Mouse (Mus musculus): Measurements from ENCODE around the gene Uvrag.
A peak's percentile ranks its signal among the peaks of the same experiment; 100 is the strongest.

Gene Uvrag

DNA sequence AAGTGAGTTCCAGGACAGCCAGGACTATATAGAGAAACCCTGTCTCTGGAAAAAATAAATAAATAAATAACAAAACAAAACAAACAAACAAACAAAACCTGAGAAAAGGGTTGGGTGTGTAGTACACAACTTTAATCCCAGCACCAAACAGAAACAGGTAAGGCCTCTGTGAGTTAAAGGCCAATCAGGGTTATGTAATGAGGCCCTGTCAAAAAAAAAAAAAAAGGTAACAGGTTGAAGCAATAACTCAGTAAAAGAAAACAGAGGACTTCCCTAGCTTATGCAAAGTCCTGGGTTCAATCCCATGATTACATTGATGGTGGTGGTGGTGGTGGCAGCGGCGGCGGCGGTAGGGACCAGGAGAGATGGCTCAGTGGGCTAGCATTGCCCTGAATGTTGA lies 3.4 kb downstream of the Uvrag start:
- DNase-seq: no peak

GRCm38 (mm10) chr7:99136789-99137188 lies 4.2 kb downstream of the Uvrag start:
- no peak for DNase-seq

DNA sequence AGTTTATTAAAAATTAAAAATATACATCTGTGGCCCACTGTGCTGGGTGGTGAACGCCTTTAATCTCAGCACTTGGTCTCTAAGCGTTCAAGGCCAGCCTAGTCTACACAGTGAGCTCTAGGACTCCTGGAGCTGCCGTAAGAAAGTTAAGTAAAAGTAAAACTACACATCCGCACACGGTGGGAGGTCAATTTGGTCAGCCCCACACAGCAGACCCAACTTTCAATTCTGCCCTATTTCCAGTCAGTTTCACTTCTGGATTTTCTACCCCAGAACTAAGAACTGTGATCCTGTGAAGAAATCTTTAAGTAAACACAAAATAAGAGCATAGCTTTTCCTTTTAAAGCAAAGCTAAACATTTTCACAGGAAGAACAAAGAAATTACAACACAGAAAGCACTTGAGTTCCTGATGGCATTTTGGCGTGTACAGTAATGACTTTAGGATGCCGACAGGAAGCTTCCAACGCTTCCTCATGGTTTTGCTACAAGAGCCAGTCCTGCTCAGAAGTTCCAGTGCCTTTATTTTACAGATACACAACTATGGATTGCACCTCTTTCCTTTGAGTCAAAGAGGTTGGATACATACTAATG lies 7.0 kb downstream of the Uvrag start:
- peak; percentile 50 for DNase-seq

DNA sequence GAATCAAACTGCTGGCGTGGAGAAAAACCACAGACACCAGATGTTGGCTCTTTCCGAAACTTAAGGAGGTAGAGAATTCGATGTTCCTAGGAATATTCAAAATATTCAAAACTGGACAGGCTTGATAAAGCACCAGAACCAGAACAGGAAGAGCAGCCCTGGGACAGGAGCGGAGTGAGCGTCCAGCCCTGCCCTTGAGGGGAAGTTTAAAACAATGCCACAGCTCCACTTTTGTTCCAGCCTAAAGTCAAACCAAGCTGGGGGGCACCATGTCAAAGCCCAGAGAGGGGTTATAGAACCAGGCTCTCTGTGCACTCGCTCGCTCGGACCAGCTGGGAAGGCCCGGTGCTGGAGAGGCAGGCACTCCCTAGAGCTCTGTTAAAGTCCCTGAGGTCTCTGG lies 8.3 kb downstream of the Uvrag start:
- DNase-seq: peak; percentile 42

GRCm38 (mm10) chr7:99131819-99132353 lies 9.1 kb downstream of the Uvrag start:
- peak; percentile 65 for DNase-seq

DNA sequence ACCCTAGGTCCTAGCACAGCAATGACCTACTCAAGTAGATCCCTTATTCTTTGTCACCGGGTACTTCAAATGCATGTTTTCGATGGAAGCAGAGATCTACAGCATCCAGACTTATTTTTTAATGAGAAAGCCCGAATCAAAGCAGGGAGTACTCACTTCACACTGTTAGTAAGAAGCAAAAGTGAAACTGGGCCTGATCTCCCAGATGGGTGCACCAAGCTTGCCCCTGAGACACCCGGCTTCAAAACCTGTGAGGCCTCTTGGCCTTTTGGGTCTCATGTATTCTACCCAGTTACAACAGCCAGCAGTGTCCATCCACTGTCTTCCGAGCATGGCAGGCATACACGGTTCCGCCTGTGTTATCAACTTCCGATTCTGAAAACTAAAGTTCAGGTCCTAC lies 12.0 kb downstream of the Uvrag start:
- no peak for DNase-seq

- DNase-seq: peak; percentile 53
Measured at GRCm38 (mm10) chr7:99128020-99128950, 12.7 kb downstream of the Uvrag start.

DNA sequence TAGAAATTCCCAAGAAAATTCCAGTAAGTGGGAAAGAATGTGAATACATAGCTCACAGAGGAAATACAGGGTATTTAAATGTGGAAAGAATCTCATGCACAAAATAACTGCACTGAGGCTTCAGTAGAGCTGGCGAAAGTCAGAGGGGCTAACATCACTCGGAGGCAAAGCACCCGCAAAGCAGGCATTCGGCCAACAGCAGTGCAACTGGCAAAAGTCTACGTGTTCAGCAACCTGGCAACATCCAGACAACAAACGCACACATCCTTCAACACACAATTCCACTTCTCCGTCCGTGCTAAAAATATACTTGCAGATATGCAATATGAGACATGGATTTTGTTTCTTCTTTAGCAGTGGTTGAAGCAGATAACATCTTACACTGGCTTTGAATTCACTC lies 14.9 kb downstream of the Uvrag start:
- DNase-seq: peak; percentile 53

DNA sequence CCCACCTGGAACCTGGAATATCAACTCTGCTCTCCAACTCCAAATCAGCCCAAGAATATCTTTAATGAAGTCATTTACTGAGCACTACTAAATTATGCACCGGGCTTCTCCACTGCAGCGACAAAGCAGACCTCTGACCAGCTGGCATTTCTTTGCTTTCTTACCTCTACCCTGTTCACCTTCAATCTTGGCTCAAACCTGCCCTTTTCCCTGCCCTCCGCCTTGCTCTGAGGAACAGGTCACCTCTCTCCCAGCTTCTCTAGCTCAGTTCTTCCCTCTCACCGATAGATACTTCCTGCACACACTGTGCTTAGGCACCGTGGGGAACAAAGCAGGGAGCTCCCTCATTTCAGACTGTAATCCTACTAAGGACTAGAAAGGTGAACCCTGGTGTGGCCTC lies 18.3 kb downstream of the Uvrag start:
- DNase-seq: no peak

GRCm38 (mm10) chr7:99120865-99121521 lies 19.9 kb downstream of the Uvrag start:
- no peak for DNase-seq

- no peak for DNase-seq
Measured at GRCm38 (mm10) chr7:99120082-99120481, 20.9 kb downstream of the Uvrag start.

GRCm38 (mm10) chr7:99116781-99117180 lies 24.2 kb downstream of the Uvrag start:
- no peak for DNase-seq

- no peak for DNase-seq
Measured at GRCm38 (mm10) chr7:99114006-99114726, 26.8 kb downstream of the Uvrag start.

DNA sequence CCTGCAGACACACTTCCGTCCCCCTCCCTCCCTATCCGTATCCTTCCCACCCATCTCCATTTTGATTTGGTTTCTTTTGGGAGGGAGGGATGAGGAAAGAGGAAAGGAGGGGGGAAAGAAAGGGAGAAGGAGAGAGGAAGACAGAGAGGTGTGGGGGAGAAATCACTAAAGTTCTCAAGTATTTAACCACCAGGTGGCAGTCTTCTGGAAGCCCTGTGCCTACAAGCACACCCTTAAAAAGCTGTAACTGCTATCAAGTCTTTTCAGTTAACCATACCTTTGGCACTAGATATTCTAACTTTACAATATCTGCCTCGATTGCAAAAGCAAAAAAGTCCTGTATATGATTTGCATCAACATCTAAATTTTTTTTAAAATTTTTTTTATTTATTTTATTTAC lies 33.4 kb downstream of the Uvrag start:
- DNase-seq: peak; percentile 70

GRCm38 (mm10) chr7:99106714-99107270 lies 34.1 kb downstream of the Uvrag start:
- peak; percentile 44 for DNase-seq

DNA sequence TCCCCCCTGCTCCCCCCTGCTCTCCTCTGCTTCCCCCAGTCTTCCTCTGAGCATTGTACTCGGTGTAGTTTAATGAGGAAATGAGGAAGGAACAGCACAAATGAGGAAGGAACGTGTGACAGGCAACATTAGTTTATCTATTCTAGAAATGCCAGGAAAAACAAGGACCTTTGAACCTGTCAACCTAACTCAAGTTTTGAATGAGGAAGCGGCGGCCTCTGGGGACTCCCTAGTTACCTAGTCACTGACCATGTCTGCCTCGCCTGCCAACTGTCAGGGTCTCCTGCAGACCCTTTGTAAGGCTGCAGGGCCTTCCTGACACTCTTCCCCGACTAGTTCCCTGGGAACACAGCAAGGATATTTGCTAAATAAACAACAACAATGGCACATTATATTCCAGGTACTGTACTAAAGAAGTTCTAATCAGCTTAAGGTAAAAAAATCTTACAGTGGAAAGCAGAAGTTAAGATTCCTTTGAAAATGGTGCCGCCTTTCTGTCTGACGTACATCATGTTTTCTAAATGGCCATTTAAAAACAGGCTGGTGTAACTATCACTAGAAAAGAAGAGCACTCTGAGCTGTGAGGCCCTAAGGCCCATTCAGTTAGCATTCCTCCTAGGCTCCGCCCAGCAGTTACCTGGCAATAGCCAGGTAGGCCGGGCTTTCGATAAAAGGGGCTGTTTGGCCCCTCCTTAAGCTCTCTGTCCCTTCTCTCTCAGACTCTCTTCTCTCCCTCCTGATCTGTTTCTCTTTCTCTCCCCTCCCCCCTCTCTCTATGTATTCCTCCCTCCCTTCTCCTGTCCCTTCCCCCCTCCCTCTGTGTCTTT lies 39.0 kb downstream of the Uvrag start:
- peak; percentile 35 for DNase-seq

DNA sequence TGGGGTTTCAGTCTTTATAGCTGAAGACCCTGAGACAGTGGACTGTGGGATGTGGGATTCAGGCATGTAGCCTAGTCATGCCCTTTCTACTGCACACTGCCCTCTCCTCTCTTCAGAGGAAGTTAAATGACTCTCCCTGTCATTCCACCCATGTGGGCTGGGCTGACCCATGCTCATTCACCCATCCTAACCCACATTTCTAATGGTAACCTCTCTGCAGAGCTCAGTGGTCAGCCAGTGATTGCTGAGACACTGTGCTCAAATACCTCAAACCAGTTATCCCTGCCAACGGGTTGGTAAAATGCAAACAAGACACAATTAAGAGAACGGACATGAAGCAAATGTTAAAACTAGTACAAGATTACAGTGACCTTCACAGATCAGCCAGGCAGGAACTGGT lies 39.9 kb downstream of the Uvrag start:
- no peak for DNase-seq

- no peak for DNase-seq
Measured at GRCm38 (mm10) chr7:99100573-99100972, 40.4 kb downstream of the Uvrag start.

DNA sequence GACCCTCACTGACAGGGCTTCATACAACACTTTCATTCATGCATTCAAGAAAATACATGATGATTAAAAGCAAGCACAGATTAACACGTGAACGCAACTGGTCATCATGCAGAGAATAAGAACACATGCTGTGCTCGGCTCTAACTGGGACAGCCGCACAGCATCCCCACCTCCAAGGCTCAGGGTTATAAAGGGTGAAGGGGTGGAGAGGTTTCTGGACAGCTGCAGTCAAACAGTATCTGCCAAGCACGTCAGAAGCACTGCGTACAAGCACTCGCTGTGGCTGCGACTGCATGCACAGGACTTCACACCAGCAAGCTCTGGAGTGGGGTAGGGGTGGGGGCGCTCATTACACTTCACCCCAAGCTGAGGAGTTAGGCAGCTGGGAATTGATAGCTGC lies 40.9 kb downstream of the Uvrag start:
- no peak for DNase-seq

DNA sequence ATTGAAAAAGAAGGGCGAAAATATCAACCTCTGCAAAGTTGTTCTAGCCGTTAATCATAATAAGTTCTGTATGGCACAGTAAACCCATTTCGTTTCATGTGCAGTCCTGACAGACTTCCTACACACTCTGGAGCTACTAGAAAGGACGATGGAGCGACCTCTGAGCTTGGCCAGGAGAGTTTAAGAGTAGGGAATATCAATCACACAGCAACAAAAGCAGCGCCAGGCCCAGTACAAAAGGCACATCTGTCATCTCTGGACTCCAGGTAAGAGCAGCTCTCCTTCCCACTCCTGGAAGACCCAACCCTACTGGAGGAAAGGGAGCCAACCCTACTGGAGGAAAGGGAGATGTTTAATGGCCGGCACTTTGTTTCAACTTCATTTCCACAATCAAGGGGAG lies 43.2 kb downstream of the Uvrag start:
- no peak for DNase-seq

DNA sequence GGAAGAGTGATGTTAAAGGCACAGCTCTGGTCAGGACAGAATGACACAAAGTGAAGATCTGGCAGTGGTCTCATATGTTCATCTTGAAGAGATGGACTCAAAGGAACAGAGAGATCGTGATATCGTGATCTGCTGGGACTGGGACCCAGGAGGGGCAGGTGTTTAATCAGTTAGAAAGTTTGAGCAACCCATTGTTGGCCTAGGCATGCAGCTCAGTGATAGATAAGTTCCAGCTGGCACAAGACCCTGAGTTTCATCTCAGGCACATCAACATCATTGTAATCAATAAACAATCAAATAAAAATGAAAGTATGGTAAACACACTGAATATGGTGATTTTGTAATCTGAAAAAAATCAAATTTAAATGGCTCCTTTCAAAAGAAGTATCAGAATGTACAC lies 43.8 kb downstream of the Uvrag start:
- DNase-seq: no peak

DNA sequence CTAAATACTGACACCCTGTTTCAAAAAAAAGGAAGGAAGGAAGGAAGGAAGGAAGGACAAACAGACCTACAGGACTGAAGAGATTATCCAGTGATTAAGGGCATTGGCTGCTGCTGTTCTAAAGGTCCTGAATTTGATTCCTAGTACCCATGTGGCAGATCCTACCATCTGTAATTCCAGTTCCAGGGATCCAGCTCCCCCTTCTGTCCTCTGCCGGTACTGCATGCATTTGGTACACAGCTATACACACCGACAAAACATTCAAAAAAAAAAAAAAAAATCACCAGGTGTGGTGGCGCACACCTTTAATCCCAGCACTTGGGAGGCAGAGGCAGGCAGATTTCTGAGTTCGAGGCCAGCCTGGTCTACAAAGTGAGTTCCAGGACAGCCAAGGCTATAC lies 45.8 kb downstream of the Uvrag start:
- DNase-seq: peak; percentile 78
